Mouse (Mus musculus) Patski (cell line): ENCODE measurements around the gene Stn1. TPM values are rescaled to one million over a fixed set of nuclear protein-coding genes. Genes with fewer than 3 reads are reported as not detected.

Experiments used
- ATAC-seq: fragments of 100-300 bp; one replicate; pipeline ENCODE4 v1.8.0; 2021
- CTCF ChIA-PET: fragments of 350-600 bp; sonication (Branson Sonifier 250); formaldehyde crosslinking; loops from one replicate; lab custom pipeline; 2022; ENCODE audit warnings: inconsistent platforms; lab: Charles Lee
- POLR2A ChIA-PET: fragments of 350-600 bp; sonication (Branson Sonifier 250); formaldehyde crosslinking; loops from one replicate; lab custom pipeline; 2022; ENCODE audit warnings: antibody characterized with exemption, inconsistent platforms; lab: Charles Lee
- DNase-seq: peaks from one replicate; pipeline ENCODE4 v3.0.0-alpha.2; 2011; ENCODE audit warnings: low read depth, low spot score
- H3K27me3 ChIP-seq: fragments of 371-371 bp; one replicate; pipeline ENCODE4 v1.5.1; 2021
- CTCF ChIP-seq: fragments of 100-300 bp; IDR thresholded peaks from one replicate; pipeline ENCODE4 v1.5.1; 2021
- in situ Hi-C: fragments of 300-500 bp; cut with MboI; formaldehyde crosslinking; loops from 3 replicates; pipeline ENCODE4 v1.11.1; 2018; ENCODE audit warnings: low pct_unique_long_range_greater_than_20kb, mixed read lengths
- polyA plus RNA-seq: library from polyadenylated mRNA; unstranded; gene quantifications from one replicate; pipeline ENCODE4 v1.2.3, GENCODE M21; 2021

The Stn1 gene
- polyA plus RNA-seq, 1 experiment from 2014 or later = 18.3 TPM

DNA sequence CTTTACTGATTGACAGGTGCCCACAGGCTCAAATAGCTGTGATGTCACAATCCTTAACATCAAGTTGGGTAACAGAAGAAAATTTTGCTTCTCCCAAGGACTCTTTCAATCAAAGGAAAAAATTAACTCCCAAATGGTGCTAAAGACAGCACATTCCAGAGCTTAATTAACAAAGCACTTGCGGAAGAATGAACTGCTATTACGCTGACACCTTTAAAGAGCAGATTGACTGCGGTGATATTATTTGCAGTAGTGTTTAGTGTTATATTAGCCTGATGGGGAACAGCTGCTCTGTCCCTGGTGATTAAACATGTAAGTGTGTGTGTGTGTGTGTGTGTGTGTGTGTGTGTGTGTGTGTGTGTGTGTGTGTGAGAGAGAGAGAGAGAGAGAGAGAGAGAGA lies 7.7 kb upstream of the Stn1 start:
- TF ChIP-seq CTCF = no peak
- POLR2A ChIA-PET = no interaction called here
- ATAC-seq (no peak), DNase-seq (no peak)
- no peaks in the 10 kb centered on the region for H3K27me3 ChIP-seq
- CTCF ChIA-PET = no interaction called here
- in situ Hi-C loops = no loop called here

DNA sequence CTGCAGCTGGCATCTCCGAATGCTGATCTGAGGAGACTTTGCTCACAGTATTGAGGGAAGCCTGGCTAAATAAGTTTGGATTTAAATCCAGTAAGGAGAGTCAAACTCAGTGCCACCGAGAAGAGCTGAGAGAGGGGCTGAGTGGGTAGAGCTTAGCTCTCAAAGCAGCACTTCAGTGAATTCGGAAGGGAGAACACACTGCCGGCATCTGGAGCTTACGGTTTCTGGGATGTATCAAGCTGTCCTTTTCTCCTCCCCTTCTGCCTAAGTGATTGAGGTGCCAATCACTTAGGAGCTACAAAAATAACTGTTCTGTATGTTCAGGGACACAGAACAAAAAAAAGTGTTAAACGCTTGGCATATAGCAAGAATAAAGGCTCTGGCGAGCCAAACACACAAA lies 5.1 kb upstream of the Stn1 start:
- no peaks in the 10 kb centered on the region for H3K27me3 ChIP-seq
- no peak for DNase-seq
- no peak for ATAC-seq
- POLR2A ChIA-PET = no interaction called here
- TF ChIP-seq CTCF = no peak
- in situ Hi-C loops = no loop called here
- CTCF ChIA-PET = no interaction called here

DNA sequence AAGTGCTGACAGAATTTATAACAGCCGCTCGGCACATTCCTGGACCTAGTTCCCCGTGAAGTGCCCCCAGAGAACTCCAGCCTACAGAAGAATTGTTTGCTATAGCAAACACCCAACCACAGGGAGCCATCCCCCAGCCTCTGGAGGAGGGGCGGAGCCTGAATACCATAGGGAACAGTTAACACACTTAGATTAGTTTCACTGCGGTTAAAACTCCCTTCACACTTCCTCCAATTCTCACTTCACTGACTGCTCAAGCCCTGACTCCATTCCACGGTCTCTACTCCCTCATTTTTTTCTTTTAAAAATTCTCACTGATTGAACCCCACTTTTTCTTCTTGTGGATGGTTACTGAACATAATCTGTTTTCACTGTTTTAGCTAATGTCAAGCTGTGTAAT lies 1.5 kb upstream of the Stn1 start:
- in situ Hi-C loops = loop anchor here (10.0 kb wide), 1 partner anchor 196 kb away; the partner anchor contains the start of gene Sfr1
- ATAC-seq (no peak), DNase-seq (no peak)
- ChIA-PET POLR2A (interaction anchor here (0.6 kb wide), 1 partner anchor 747 kb away, joined by 3 read pairs; no protein-coding TSS in a partner anchor), CTCF (interaction anchor here (1.2 kb wide), 1 partner anchor 47 kb away, joined by 3 read pairs; no protein-coding TSS in a partner anchor)
- no peak for TF ChIP-seq CTCF
- H3K27me3 ChIP-seq = no peaks in the 10 kb centered on the region

DNA sequence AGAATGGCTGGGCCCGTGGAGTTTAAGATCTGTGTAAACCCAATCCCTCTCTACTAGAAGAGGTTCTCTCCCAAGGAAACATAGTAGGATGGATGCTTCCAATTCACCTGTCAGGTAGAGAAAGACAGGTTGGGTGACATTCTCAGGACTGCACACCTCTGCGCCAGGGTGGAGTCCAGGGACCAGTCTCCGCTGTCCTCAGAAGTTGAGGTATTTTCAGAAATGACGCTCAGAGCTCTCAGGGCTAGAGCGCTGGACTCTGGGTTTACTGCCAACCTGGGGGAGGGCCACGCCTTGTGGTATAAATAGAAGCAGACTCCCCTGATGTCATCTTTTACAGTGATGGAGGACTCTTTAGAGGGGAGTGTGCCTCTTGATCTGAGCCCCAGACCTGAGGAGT lies 572 bp upstream of the Stn1 start:
- DNase-seq (no peak), ATAC-seq (no peak)
- POLR2A ChIA-PET = no interaction called here

DNA sequence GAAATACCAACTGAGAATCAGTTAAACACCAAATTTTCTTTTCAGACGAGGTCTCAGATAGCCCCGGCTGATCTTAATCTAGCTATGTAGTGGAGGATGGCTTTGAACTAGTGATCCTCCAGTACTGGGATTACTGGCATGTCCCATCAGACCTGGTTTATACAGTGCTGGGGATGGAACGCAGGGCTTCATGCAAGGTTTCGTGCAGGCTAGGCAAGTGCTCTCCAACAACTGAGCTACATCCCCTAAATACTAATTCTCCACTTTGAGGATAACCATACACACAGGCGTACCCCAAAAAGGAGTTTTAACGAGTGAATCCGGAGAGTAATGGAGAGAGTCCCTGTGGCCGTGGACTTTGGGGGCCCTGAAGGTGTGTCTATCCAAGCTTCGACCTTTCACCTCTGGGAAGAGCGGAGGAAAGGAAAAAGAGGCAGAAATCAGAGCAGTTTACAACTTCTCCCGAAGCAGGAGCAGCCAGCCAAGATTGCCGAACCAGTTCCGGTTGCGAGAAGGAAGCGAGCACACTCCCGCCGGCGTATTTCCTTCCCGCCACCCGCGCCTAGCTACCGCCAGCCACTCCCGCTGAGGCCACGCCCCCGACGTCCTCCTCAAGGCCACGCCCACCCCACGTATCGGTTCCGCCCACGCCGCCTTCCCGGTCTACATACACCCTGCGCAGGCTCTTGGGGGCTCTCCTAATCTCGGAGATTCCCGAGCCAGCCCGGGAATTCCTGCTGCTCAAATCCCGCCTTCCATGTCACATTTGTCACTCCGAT lies 597 bp downstream of the Stn1 start:
- ChIA-PET CTCF (interaction anchor here (0.8 kb wide), 1 partner anchor 108 kb away, joined by 4 read pairs; no protein-coding TSS in a partner anchor), POLR2A (no interaction called here)
- DNase-seq = peak; percentile 60
- no peaks in the 10 kb centered on the region for H3K27me3 ChIP-seq
- in situ Hi-C loops = loop anchor here (10.0 kb wide), 1 partner anchor 198 kb away; the partner anchor contains the start of gene Sfr1
- peak; percentile 96 for ATAC-seq
- TF ChIP-seq CTCF = no peak

More for the DNA sequence above, 572 bp upstream of the Stn1 start:
- no peak for TF ChIP-seq CTCF
- H3K27me3 ChIP-seq = no peaks in the 10 kb centered on the region
- in situ Hi-C loops = loop anchor here (10.0 kb wide), 1 partner anchor 197 kb away; the partner anchor contains the start of gene Sfr1
- CTCF ChIA-PET = no interaction called here

DNA sequence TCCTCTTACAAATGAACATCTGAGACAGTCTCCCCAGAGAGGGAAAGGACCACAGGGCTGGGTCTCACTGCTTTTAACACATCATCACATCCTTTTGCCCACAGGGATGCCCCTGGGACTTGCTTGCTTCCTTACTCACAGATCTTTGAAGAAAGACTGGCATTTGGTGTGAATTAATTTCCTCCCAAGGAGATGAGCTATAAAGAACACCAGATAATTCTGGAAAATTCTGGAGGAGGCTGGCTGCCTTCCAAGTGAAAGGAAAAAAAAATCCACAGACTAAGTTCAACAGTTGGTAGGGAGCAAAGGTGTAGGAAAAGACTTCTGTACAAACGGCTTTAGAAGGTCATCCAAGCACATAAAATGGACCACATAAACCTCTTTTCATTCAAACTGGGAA lies 3.2 kb downstream of the Stn1 start:
- no peak for DNase-seq

DNA sequence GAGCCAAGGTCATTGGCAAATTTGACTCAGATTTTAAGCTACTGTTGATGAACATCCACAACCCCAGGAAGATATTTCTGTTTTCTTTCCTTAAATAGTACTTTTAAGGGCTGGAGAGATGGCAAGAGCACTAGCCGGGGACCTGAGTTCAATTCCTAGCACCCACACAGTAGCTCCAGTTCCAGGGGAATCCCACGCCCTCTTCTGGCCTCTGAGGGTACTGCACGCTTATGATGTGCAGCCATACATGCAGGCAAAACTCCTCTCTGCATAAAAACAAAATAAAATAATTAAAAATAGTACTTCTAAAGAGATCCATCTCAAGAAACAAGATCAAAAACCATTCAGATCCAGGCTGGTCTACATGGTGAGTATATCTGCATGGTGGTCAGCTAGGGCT lies 4.9 kb downstream of the Stn1 start:
- no peak for TF ChIP-seq CTCF
- in situ Hi-C loops = loop anchor here (10.0 kb wide), 1 partner anchor 202 kb away; the partner anchor contains the start of gene Sfr1
- no peaks in the 10 kb centered on the region for H3K27me3 ChIP-seq
- POLR2A ChIA-PET = no interaction called here
- no peak for DNase-seq
- no peak for ATAC-seq
- CTCF ChIA-PET = no interaction called here

More for the DNA sequence above, 3.2 kb downstream of the Stn1 start:
- ATAC-seq = no peak
- no peaks in the 10 kb centered on the region for H3K27me3 ChIP-seq
- ChIA-PET POLR2A (interaction anchor here (0.6 kb wide), 1 partner anchor 19 kb away, joined by 3 read pairs; no protein-coding TSS in a partner anchor), CTCF (interaction anchor here (1.8 kb wide), 1 partner anchor 15 kb away, joined by 5 read pairs; no protein-coding TSS in a partner anchor)
- in situ Hi-C loops = loop anchor here (10.0 kb wide), 1 partner anchor 201 kb away; the partner anchor contains the start of gene Sfr1
- TF ChIP-seq CTCF = no peak

DNA sequence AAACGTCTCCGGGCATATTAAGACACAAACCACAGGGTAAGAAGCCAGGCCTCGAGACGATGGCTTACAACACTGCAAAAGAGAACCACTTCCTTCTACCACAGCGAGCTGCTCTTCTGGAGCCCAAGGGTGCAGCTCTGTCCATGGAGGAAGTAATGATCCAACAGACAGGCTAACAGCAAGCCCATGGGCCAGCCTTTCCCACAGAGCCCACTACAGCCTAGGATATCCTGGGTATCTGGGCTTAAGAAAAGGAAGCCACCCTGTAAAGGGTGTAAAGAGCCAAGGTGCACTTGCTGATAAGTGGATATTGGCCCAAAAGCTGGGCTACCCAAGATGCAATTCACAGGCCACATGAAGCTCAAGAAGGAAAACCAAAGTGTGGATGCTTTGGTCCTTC lies 6.0 kb downstream of the Stn1 start:
- ChIA-PET POLR2A (no interaction called here), CTCF (no interaction called here)
- TF ChIP-seq CTCF = no peak
- no peaks in the 10 kb centered on the region for H3K27me3 ChIP-seq
- DNase-seq = no peak
- no peak for ATAC-seq
- in situ Hi-C loops = loop anchor here (10.0 kb wide), 1 partner anchor 203 kb away; the partner anchor contains the start of gene Sfr1

DNA sequence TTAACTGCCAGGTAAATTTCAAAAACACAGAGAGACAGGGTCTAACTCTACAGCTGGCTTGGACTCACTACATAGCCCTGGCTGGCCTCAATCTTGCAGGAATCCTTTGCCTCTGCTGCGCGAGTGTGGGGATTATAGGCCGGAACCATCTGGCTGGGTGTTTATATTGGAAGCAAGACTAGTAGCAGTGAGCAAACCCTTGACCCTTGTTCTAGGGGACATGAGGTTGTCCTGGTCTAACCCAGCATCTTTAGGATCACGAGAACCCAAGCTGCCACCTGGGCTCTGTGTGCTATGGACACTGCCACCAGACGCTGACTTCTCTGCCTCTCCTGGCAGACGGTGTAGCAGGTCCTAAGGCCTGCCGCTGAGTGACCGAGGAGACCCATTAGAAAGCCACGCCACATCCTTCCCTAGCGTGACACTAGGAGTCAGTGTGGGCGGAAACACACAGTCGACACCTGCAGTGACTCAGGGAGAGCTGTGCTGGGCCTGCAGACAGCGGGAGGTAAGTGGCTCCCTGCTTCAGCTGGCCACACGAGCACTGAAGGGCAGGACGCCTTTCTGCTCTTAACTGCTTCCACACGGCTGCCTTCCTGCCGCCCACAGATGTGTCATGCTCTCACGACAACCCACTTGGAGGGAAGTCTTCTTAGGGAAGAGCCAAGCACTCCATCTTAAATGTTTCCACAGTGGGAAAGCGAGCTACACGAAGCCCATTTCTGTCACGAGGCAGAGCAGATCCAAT lies 10.9 kb downstream of the Stn1 start:
- TF ChIP-seq CTCF = no peak
- in situ Hi-C loops = no loop called here
- ATAC-seq = no peak
- H3K27me3 ChIP-seq = no peaks in the 10 kb centered on the region
- POLR2A ChIA-PET = interaction anchor here (0.8 kb wide), 1 partner anchor 9 kb away, joined by 3 read pairs; no protein-coding TSS in a partner anchor
- CTCF ChIA-PET = no interaction called here
- DNase-seq = no peak

DNA sequence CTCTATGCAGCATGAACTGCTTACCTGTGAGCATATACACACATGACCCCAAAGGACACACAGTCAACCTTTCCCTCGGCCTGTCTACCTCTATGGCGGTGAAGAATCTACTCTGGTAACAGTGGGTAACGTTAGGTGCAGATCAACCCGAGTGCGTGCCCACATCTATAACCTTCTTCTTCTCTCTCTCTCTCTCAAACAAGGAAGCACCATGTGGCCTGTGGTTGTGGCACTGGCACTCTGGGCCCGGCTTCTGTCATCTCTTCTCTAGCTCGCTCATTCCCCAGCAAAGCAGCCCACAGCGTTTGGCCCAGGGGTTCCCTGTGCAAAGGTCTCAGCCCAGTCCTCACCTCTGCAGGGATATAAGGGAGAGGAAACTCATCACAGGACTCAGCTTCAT lies 12.4 kb downstream of the Stn1 start:
- ChIA-PET CTCF (no interaction called here), POLR2A (no interaction called here)
- H3K27me3 ChIP-seq = no peaks in the 10 kb centered on the region
- in situ Hi-C loops = loop anchor here (5.0 kb wide), 1 partner anchor 52 kb away; the partner anchor contains the start of gene Slk
- no peak for TF ChIP-seq CTCF
- DNase-seq (no peak), ATAC-seq (no peak)
